35 mouse cellular contexts compared by ENCODE assay signal in the genomic region with DNA sequence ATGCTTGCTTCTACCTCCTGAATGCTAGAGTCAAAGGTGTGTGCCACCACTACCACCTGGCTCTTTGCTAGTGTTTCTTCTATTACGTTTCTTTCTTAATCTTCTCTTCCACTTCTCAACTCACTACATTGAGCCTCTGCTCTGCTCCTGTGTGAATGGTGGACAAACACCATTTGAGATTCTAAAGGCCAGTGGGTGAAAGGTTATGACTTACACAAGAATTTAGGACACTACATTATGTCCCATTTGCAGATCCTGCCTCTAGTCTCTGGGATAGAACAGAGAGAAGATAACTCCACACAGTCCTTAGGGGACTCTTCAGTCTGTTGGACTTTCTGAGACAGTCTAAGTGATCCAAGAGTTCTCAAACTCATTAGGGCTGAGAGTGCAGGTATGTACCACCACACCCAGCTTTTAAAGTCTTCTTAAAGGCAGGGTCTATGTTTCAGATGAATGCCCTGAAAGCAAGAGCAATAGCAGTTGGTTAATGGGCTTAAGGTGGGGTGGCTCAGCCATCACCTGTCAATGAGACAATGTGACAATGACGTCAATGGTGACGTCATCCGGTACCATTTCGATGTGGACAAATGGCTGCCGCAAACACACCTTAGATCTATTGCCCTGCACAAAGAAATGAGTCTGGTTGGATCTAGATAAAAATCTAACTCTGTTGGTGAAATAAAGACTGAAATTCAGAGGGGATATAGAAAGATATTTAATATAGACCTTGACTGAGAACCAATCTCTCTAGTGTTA.
"Had no signal": no experiment of that assay in that cellular context is flagged by ENCODE, and none has a peak within 500 bp of the region (broad histone marks: within the 10 kb centered on the region; RNA-seq: fewer than 3 reads in every experiment).

No protein-coding gene starts in this region.

- H3K27me3 ChIP-seq: heart, embryonic 15.5 days; hindbrain, embryonic 13.5 days; hindbrain, embryonic 15.5 days; intestine, embryonic 15.5 days; kidney, embryonic 15.5 days had no signal

- H3K36me3 ChIP-seq: heart, embryonic 10.5 days; heart, embryonic 12.5 days; heart, embryonic 13.5 days; heart, embryonic 15.5 days; hindbrain, embryonic 10.5 days; hindbrain, embryonic 12.5 days; hindbrain, embryonic 13.5 days; hindbrain, embryonic 15.5 days; intestine, embryonic 15.5 days; kidney, embryonic 15.5 days had no signal

- ATAC-seq: hindbrain, embryonic 16.5 days; hindbrain, postnatal 0 days; inflammation-experienced regulatory T-cells, adult 6 months; intestine, embryonic 15.5 days; intestine, embryonic 16.5 days; intestine, postnatal 0 days had no signal

- H3K4me2 ChIP-seq: heart, embryonic 11.5 days; heart, embryonic 12.5 days; heart, embryonic 13.5 days; heart, embryonic 15.5 days; hindbrain, embryonic 12.5 days; hindbrain, embryonic 13.5 days; hindbrain, embryonic 14.5 days; hindbrain, embryonic 15.5 days; intestine, embryonic 15.5 days; kidney, embryonic 15.5 days had no signal

- H3K27ac ChIP-seq: heart, adult 2 months; heart, embryonic 10.5 days; heart, embryonic 13.5 days; heart, embryonic 15.5 days; hindbrain, embryonic 10.5 days; hindbrain, embryonic 12.5 days; hindbrain, embryonic 13.5 days; hindbrain, embryonic 14.5 days; hindbrain, embryonic 15.5 days; hindbrain, postnatal 0 days; intestine, embryonic 15.5 days; kidney, embryonic 15.5 days; kidney, postnatal 0 days; layer of hippocampus, adult 2 months had no signal

- DNase-seq: heart, adult 2 months; heart, postnatal 10 days; heart, postnatal 14 days; heart, postnatal 36 days; heart, postnatal 4 days; kidney, adult 11 months; kidney, adult 18-20 months; kidney, adult 2 months; kidney, adult 8-10 months; kidney, adult 9 months; kidney, postnatal 10 days; kidney, postnatal 14 days; kidney, postnatal 25 days; kidney, postnatal 36 days; kidney, postnatal 4 days; layer of hippocampus, adult 9-11 months had no signal

- H3K9ac ChIP-seq: heart, embryonic 12.5 days; heart, embryonic 13.5 days; heart, embryonic 15.5 days; hindbrain, embryonic 12.5 days; hindbrain, embryonic 13.5 days; hindbrain, embryonic 14.5 days; hindbrain, embryonic 15.5 days; intestine, embryonic 15.5 days; kidney, embryonic 15.5 days had no signal

- H3K4me1 ChIP-seq: heart, embryonic 12.5 days; heart, embryonic 13.5 days; heart, embryonic 15.5 days; hindbrain, embryonic 13.5 days; hindbrain, embryonic 15.5 days; intestine, embryonic 15.5 days had no signal

- H3K9me3 ChIP-seq: heart, embryonic 10.5 days; heart, embryonic 12.5 days; heart, embryonic 15.5 days; hindbrain, embryonic 10.5 days; hindbrain, embryonic 12.5 days; hindbrain, embryonic 13.5 days; hindbrain, embryonic 15.5 days; intestine, embryonic 15.5 days; kidney, embryonic 15.5 days had no signal

- H3K4me3 ChIP-seq: heart, adult 2 months; heart, embryonic 10.5 days; heart, embryonic 12.5 days; heart, embryonic 13.5 days; heart, embryonic 15.5 days; hindbrain, embryonic 10.5 days; hindbrain, embryonic 12.5 days; hindbrain, embryonic 13.5 days; hindbrain, embryonic 15.5 days; intestine, embryonic 15.5 days; kidney, embryonic 15.5 days; layer of hippocampus, adult 2 months had no signal
